Mouse (Mus musculus): ENCODE measurements around the gene Tmem50b.

- TF ChIP-seq CTCF (IDR thresholded peaks at IDR 0.05; ENCODE audit: insufficient read depth, low read depth, low read length) (no peak), POLR2A (IDR thresholded peaks at IDR 0.05; ENCODE audit: insufficient read depth, low read depth, low read length) (no peak)
Measured at GRCm38 (mm10) chr16:91561099-91561498, 36.5 kb downstream of the Tmem50b start.
